Mouse (Mus musculus): ENCODE results near the gene Gfi1. TPM values are rescaled to one million over a fixed set of nuclear protein-coding genes. Genes with fewer than 3 reads are reported as not detected.

Gfi1 gene
- polyA plus RNA-seq, 2 experiments: 0.55 to 1.6 TPM

- H3K4me2 ChIP-seq (replicated peaks; ENCODE audit: low read depth, low read length, severe bottlenecking): no peak overlapping the region
- TF ChIP-seq POLR2A (IDR thresholded peaks at IDR 0.05; ENCODE audit: borderline replicate concordance, extremely low read depth, insufficient read depth, insufficient read length): no peak
- WGBS: 69% methylated on average over 9 of the region's 9 CpGs
- no peak overlapping the region for H3K27ac ChIP-seq (replicated peaks; ENCODE audit: low read depth, low read length)
- ATAC-seq (ENCODE audit: low FRiP score, low read depth) (no peak), DNase-seq (ENCODE audit: low spot score) (no peak)
- H3K9me3 ChIP-seq (ENCODE audit: control insufficient read depth, low read length): no peaks in the 10 kb centered on the region
- no peaks in the 10 kb centered on the region for H3K4me1 ChIP-seq (ENCODE audit: control insufficient read depth, insufficient read depth, low read length)
- H3K4me3 ChIP-seq (replicated peaks; ENCODE audit: low read length): no peak overlapping the region
- H3K9ac ChIP-seq (ENCODE audit: low read depth, low read length, severe bottlenecking): no peak overlapping the region
- H3K36me3 ChIP-seq (ENCODE audit: control insufficient read depth, insufficient read depth, low read length): peaks cover 9% of the 10 kb centered on the region; the same call in 1 of the 2 replicates
- no peaks in the 10 kb centered on the region for H3K27me3 ChIP-seq (ENCODE audit: control insufficient read depth, insufficient read depth, low read length)
Observed at GRCm38 (mm10) chr5:107749229-107749916, 23.5 kb upstream of the Gfi1 start.

- 89% methylated on average over 5 of the region's 5 CpGs for WGBS
- Histone ChIP-seq H3K4me3 (replicated peaks; ENCODE audit: low read length) (no peak overlapping the region), H3K4me1 (ENCODE audit: control insufficient read depth, insufficient read depth, low read length) (no peaks in the 10 kb centered on the region), H3K4me2 (replicated peaks; ENCODE audit: low read depth, low read length, severe bottlenecking) (no peak overlapping the region), H3K9me3 (ENCODE audit: control insufficient read depth, low read length) (no peaks in the 10 kb centered on the region), H3K27me3 (ENCODE audit: control insufficient read depth, insufficient read depth, low read length) (no peaks in the 10 kb centered on the region), H3K9ac (ENCODE audit: low read depth, low read length, severe bottlenecking) (no peak overlapping the region), H3K27ac (replicated peaks; ENCODE audit: low read depth, low read length) (no peak overlapping the region), H3K36me3 (ENCODE audit: control insufficient read depth, insufficient read depth, low read length) (0 out of 2 replicates have a peak, but pooled peaks cover 3% of the 10 kb centered on the region)
- DNase-seq (ENCODE audit: low spot score): no peak
- ATAC-seq (ENCODE audit: low FRiP score, low read depth): no peak
- TF ChIP-seq POLR2A (IDR thresholded peaks at IDR 0.05; ENCODE audit: borderline replicate concordance, extremely low read depth, insufficient read depth, insufficient read length): no peak
Observed at GRCm38 (mm10) chr5:107739023-107739422, 13.2 kb upstream of the Gfi1 start.

- H3K9me3 ChIP-seq (ENCODE audit: control insufficient read depth, low read length): no peaks in the 10 kb centered on the region
- no peak overlapping the region for H3K4me2 ChIP-seq (replicated peaks; ENCODE audit: low read depth, low read length, severe bottlenecking)
- no peaks in the 10 kb centered on the region for H3K4me1 ChIP-seq (ENCODE audit: control insufficient read depth, insufficient read depth, low read length)
- no peak for TF ChIP-seq POLR2A (IDR thresholded peaks at IDR 0.05; ENCODE audit: borderline replicate concordance, extremely low read depth, insufficient read depth, insufficient read length)
- no peak overlapping the region for H3K9ac ChIP-seq (ENCODE audit: low read depth, low read length, severe bottlenecking)
- no peak overlapping the region for H3K27ac ChIP-seq (replicated peaks; ENCODE audit: low read depth, low read length)
- no peaks in the 10 kb centered on the region for H3K27me3 ChIP-seq (ENCODE audit: control insufficient read depth, insufficient read depth, low read length)
- 0 out of 2 replicates have a peak, but pooled peaks cover 3% of the 10 kb centered on the region for H3K36me3 ChIP-seq (ENCODE audit: control insufficient read depth, insufficient read depth, low read length)
- no peak overlapping the region for H3K4me3 ChIP-seq (replicated peaks; ENCODE audit: low read length)
- DNase-seq (ENCODE audit: low spot score): no peak
- WGBS: 79% methylated on average over 3 of the region's 3 CpGs
- no peak for ATAC-seq (ENCODE audit: low FRiP score, low read depth)
Observed at GRCm38 (mm10) chr5:107738296-107738695, 12.5 kb upstream of the Gfi1 start.

- ATAC-seq (ENCODE audit: low FRiP score, low read depth) (no peak), DNase-seq (ENCODE audit: low spot score) (no peak)
- 80% methylated on average over 5 of the region's 5 CpGs for WGBS
- H3K27ac ChIP-seq (replicated peaks; ENCODE audit: low read depth, low read length): no peak overlapping the region
- H3K4me2 ChIP-seq (replicated peaks; ENCODE audit: low read depth, low read length, severe bottlenecking): no peak overlapping the region
- H3K9ac ChIP-seq (ENCODE audit: low read depth, low read length, severe bottlenecking): no peak overlapping the region
- H3K9me3 ChIP-seq (ENCODE audit: control insufficient read depth, low read length): no peaks in the 10 kb centered on the region
- no peak for TF ChIP-seq POLR2A (IDR thresholded peaks at IDR 0.05; ENCODE audit: borderline replicate concordance, extremely low read depth, insufficient read depth, insufficient read length)
- no peak overlapping the region for H3K4me3 ChIP-seq (replicated peaks; ENCODE audit: low read length)
- no peaks in the 10 kb centered on the region for H3K36me3 ChIP-seq (ENCODE audit: control insufficient read depth, insufficient read depth, low read length)
- no peaks in the 10 kb centered on the region for H3K27me3 ChIP-seq (ENCODE audit: control insufficient read depth, insufficient read depth, low read length)
- no peaks in the 10 kb centered on the region for H3K4me1 ChIP-seq (ENCODE audit: control insufficient read depth, insufficient read depth, low read length)
Observed at GRCm38 (mm10) chr5:107736171-107736570, 10.3 kb upstream of the Gfi1 start.

GRCm38 (mm10) chr5:107731844-107732243, 6.0 kb upstream of the Gfi1 start:
- no peak for ATAC-seq (ENCODE audit: low FRiP score, low read depth)
- Histone ChIP-seq H3K4me2 (replicated peaks; ENCODE audit: low read depth, low read length, severe bottlenecking) (no peak overlapping the region), H3K4me3 (replicated peaks; ENCODE audit: low read length) (no peak overlapping the region), H3K9me3 (ENCODE audit: control insufficient read depth, low read length) (no peaks in the 10 kb centered on the region), H3K27ac (replicated peaks; ENCODE audit: low read depth, low read length) (no peak overlapping the region), H3K4me1 (ENCODE audit: control insufficient read depth, insufficient read depth, low read length) (0 out of 2 replicates have a peak, but pooled peaks cover 1% of the 10 kb centered on the region), H3K9ac (ENCODE audit: low read depth, low read length, severe bottlenecking) (no peak overlapping the region), H3K36me3 (ENCODE audit: control insufficient read depth, insufficient read depth, low read length) (no peaks in the 10 kb centered on the region), H3K27me3 (ENCODE audit: control insufficient read depth, insufficient read depth, low read length) (peaks cover 25% of the 10 kb centered on the region)
- no peak for DNase-seq (ENCODE audit: low spot score)
- WGBS: 17% methylated on average over 2 of the region's 2 CpGs
- TF ChIP-seq POLR2A (IDR thresholded peaks at IDR 0.05; ENCODE audit: borderline replicate concordance, extremely low read depth, insufficient read depth, insufficient read length): no peak

Measured in limb, embryonic 14.5 days (tissue).